Mouse (Mus musculus) adrenal gland (tissue): Measurements from ENCODE around the gene Sox30.

Source experiments
- intact Hi-C: fragments of 180-260 bp; cut with DNase I; formaldehyde crosslinking; loops from one replicate; pipeline ENCODE4 v1.15.1; 2025

Sox30 gene

DNA sequence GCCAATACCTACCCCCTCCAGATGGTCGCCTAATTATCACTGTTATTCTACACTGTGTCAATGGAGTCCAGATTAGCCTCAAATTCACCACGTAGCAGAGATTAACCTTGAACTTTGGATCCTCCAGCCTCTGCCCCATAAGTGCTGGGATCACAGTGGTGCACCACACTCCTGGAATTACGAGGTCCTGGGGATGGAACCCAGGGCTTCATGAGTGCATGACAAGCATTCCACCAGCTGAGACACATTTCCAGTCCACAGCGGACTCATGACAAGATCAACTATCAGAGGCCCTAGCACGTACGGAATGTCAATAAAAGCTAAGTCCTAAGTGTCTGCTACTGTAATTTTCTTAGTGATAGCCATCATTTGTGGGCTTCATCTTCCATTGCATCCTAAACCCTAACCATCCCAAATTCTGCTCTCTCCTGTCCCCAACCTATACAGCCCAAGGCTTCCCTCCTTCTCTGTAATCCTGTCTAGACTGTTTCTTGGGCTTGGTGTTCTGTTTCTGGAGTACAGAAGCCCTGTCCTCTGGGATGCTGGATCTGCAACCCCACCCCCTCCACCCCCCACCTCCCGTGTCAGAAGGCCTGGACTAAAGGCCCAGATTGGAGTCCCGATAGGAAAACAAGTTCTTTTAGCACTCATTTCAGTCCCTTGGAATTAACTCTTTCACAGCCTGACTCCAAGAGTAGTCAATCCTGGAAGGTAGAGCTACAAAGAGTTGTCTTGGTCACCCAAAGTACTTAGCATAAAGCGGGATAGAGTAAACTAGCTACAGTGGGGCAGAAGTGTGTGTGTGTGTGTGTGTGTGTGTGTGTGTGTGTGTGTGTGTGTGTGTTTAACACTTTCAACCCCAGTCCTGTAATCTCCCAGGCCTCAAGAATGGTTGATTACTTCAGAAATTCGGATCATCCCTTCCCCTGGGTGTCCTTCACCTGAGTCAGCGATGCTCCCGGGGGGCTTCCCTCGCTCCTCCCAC, 75.1 kb downstream of the Sox30 start:
- intact Hi-C loops, result loop anchor here (2.0 to 5.0 kb wide), 3 partner anchors 38 to 162 kb away; no protein-coding TSS in a partner anchor

- intact Hi-C loops, result loop anchor here (2.0 kb wide), 1 partner anchor 73 kb away; no protein-coding TSS in a partner anchor
These were observed 76.0 kb downstream of the Sox30 start, which contains the start of gene Adam19 for GRCm38 (mm10) chr11:46055896-46056769. Gene Adam19, plus strand, starts transcription at chr11:46055992.

DNA sequence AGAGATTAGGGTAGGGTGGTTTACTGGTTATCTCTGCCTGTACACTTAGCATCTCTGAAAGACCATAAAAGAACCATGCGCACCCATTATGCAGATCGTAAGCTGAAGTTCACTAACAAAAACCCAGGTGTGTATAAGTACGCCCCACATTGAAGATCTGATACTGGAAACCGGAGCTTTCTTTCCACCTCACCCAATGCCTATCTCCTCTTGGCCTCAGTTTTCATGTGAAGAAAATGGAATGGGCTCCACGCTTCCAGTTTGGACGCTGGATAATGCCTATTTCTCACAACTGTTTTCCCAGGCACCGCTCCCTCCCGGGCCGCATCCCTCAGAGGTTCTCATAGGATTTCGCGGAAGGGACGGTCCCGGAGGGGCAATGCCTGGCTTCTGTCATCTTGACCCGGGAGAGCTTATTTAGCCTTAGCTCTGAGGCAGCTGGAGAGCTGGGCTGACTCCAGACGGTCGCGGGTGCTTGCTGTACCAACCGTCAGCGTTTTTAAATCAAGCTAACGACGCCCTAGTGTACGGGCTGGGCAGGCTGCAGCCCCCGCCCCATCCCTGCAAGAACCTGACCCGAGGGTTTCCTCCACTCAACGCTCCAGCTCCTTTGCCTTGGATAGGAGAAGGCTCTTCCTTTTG, 76.8 kb downstream of the Sox30 start:
- intact Hi-C loops, result no loop called here

DNA sequence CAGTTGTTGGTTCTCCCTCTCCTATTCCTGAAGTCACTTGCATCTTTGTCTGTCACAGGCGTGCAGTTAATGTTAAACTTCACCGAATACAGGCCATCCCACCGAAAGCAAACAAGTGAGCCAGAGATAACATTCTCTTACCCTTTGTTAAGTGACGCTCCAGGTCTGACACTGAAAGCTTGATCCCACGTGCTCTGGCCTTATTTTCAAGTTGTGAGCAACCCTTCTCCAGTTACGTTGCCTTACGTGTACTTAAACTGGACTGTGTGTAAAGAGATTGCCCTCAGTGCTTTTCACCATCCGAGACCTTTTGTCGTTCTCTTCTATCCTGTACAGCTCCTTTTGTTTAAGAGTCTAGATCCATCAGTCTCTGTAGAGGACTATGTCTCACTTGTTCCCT, 77.9 kb downstream of the Sox30 start:
- intact Hi-C loops, result no loop called here

- intact Hi-C loops, result no loop called here
These were observed 78.8 kb downstream of the Sox30 start for GRCm38 (mm10) chr11:46058916-46059315.

GRCm38 (mm10) chr11:46059887-46060650, 80.0 kb downstream of the Sox30 start:
- intact Hi-C loops, result no loop called here

DNA sequence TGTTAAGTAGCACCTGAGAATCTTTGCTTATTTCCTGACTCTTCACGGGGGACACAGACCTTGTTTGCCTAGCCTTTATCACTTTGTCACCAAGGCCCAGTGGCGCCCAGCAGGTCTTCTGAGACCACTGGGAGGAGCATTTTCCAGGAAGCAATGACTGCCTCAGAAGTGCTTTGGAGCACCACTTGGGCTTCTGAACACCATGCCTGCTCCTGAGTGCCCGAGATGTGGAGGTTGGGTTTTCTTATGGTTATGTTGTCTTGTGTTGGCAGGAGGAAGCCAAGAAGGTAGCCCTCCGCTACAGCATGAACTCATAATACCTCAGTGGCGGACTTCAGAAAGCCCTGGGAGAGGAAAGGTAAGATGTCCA, 80.5 kb downstream of the Sox30 start:
- intact Hi-C loops, result no loop called here

DNA sequence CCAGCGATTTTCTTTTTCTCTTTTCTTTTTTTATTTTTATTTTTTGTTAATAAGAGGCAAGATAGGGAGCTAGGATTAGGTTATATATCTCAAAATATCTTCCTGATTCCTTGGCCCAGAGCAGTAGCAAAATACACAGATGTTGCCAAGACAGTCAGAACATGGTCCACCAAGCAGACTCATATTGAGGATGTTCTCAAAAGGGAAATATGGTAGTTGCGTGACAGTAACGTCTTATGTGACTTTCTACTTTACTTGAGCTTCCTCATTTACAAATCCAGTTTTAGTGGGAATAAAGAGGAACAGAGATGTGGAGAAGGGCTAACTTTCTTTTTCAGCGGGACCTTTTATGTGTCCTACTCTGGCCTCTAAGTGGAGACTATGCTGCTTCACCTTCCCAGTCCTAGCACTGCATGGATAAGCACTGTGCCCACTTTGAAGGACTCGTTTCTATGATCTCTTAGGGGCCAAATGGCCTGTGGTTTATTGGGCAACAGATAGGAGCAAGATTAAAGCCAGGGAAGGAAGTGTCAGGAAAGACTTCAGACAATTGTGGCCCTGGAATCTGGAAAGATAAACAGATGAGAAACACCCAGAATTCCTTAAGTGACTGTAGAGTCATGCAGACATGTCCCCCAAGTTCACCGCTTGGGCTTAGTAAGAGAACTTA, 81.8 kb downstream of the Sox30 start:
- intact Hi-C loops, result no loop called here

DNA sequence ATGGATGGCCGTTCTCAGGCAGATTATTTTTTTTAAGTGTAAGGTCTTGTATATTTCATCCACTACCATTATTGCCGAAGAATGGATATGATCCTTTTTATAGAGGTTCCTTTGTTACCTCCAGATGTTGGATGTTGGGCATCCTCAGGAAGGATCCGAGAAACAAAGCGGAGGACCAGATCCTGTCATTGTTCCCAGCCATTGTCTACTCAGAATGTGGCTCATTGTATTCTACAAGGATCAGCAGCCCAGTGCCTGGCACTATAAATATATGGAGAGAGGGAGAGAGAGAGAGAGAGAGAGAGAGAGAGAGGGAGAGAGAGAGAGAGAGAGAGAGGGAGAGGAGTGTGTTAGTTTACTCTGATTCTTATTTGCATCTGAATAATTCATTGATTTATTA, 82.5 kb downstream of the Sox30 start:
- intact Hi-C loops, result no loop called here

- intact Hi-C loops, result no loop called here
These were observed 83.1 kb downstream of the Sox30 start for GRCm38 (mm10) chr11:46062993-46063731.

GRCm38 (mm10) chr11:46064767-46065166, 84.7 kb downstream of the Sox30 start:
- intact Hi-C loops, result no loop called here

- intact Hi-C loops, result no loop called here
These were observed 85.3 kb downstream of the Sox30 start for GRCm38 (mm10) chr11:46065201-46066011.
